Mouse (Mus musculus) WW6 (cell line): ENCODE results near the gene Tceal8.
"Not testable (repeated sequence)": the region's sequence is repeated elsewhere in the genome, so short reads cannot be mapped to it uniquely, and the experiment has no call there.

Experiments used
- DNase-seq: peaks from one replicate; pipeline ENCODE4 v3.0.0-alpha.2; 2013; ENCODE audit warnings: low read depth, low spot score

Tceal8 gene

DNA sequence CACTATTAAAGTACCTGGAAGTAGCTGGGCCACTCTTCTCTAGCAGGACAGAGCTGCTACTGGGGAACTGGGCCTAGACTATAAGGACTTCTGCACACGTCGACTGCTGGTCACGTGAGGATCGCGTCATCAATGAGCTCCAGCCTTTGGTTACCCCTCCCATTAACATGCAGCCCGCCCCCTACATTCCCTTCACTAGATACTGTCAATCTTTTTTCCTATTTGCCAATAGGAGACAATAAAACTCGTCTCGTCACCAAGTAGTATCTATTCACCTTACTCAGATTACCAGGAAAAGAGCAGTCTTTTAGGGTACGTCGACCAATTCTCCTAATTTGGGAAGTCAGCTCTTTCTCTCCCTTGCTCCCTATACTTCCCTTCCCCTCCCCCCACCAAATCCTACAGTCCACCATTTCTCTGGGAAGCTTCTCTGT is at the start of gene Tceal8:
Tceal8 (minus strand) TSS at position 225 of the 434 bp plus-strand sequence.
- DNase-seq, result peak; percentile 75

DNA sequence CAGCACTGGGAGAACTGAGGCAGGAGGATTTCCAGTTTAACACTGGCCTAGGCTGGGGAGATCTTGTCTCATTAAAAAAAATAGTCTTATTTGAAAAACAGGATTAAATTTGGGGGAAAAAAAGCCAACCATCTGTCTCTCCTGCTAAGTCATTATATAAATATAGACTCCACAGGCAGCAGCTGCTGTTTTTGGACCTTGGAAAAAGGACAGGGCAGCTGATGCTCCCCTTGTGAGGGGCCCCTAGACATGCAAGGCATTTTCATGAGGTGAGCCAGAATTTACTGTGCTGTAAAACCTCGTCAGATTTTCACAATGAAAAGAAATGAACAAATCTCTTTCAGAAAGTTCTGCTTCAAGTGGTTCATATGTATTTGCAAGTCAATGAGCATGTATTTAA is 44.2 kb upstream of the Tceal8 start:
- no peak for DNase-seq

DNA sequence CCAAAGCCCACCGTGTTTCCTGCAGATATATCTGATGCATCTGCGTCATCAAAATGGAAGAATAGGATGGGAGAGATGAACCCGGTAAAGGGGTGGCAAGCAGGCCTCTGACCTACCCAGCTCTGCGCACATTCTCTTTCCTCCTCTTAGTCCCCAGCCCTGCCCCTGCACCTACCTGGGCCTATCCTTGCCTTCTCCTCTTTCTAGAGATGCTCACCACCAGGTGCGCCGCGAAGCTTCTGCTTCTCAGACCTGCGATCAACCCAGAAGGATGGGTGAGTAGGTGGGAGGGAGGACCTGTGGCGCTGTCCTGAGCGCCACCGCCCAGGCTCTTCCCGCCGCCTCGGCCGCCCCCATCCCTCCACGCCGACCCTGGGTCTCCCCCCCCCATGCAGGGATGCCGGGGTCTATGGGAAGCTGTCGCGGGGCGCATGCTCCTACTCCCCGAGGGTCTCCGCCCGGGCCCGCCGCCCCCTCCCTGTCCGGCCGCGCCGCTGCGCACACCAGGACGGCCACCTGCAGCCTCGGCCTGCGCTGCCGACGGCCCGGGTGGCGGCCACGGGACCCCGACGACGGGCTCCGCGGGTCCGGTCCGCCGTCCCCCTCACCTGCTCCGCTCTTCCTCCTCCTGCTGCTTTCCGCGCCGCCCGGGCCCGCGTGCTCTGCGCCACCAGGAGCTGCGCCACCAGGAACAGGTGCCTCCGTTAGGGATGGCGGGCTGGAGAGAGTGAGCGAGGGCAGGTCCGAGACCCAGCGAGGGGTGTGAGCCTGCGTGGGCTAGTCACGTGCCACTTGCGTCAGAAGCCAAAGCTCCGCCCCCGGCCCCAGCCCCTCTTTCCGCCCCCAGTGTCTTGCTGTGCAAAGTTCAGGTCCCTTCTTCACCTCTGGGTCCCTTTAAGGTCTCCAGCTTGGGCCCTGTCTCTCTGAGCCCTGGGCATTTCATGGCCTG is 42.9 kb upstream of the Tceal8 start, which contains the start of the genes Tceal7 and Bex1:
Tceal7 (plus strand) TSS at position 51 of the 949 bp plus-strand sequence.
Bex1 (minus strand) TSS at position 785 of the 949 bp plus-strand sequence.
- not testable (repeated sequence) for DNase-seq

GRCm38 (mm10) chrX:136213396-136213795 is 41.3 kb upstream of the Tceal8 start:
- DNase-seq, result no peak

DNA sequence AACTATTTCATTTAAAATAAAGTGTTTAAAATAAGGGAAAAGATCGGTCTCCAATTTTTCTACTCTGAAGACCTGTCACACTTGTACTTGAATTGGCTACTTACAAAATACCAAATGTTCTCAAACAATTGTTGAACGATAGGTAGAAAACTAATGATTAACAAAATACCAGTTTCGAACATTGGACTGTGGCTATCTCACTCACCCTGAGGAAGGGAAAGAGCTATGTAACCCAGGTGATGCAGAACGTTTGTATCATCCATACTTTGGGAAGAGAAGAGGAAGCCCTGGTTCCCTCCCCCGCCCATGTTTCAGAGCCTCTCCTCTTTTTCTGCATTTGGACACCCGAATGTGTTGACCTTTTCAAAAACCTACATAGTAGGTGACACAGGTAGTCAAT is 32.3 kb upstream of the Tceal8 start:
- no peak for DNase-seq

GRCm38 (mm10) chrX:136203664-136204066 is 31.5 kb upstream of the Tceal8 start, which contains the start of gene Tceal5:
Gene Tceal5, minus strand, starts transcription at chrX:136203876.
- no peak for DNase-seq

DNA sequence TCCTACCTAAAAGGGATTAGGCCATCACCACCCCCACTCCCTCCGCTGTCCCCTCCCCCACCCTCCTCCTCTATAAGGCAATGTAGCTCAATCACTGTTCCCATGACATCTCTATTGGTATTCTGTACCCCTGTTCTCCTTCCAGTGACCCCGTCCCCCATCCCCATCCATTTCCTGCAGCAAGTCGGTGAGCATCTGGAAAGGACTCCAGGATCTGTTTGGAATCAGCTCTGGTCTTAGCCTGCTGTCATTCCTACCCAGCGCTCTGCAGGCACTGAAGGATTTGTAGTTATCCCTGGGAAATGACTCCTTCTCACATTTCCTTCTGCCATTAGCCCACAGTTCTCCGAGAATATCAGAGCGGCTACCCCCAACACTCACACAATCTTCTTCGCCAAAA is 31.1 kb upstream of the Tceal8 start:
- DNase-seq, result no peak

DNA sequence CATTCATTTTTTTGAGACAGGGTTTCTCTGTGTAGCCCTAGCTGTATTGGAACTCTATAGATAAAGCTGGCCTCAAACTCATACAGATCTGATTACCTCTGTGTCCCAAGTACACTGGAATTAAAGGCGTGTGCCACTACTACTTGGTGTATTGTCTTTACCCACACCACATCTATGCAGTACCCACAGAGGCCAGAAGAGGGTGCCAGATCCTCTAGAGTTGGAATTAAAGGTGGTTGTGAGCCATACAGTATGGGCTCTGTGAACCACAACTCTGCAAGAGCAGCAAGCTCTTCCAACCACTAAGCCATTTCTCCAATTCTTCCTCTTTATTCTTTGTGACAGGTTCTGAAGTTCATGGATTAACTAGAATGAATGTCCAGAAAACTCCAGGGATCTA is 24.7 kb upstream of the Tceal8 start:
- no peak for DNase-seq

DNA sequence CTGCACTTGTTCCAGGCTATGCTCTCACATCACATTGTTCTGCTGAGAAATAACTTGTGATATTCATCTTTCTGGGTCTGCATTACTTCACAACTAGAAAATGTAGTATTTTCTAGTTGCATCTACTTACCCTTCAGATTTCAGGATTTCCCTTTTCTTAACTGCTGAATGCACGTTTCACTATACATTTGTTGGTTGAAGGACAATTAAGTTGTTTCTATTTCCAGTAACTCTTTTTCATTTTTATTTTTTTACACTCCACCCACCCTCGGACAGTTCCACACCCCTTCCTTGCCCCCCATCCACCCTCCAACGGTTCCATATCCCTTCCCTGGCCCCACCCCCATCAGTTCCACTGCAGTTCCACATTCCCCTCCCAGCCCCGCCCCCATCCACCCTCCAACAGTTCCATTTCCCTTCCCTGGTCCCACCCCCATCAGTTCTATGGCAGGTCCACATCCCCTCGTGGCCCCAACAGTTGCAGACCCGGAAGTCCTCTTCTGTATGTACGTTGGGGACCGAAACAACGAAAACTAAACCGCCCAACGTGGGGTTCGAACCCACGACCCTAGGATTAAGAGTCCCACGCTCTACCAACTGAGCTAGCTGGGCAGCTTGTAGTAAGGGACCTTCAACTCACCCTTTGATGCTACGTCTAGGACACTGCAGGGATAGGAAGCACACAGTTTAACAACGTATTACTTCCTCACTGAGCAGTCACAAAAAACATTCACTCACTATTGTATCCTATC is 23.2 kb upstream of the Tceal8 start:
- no peak for DNase-seq

- no peak for DNase-seq
These were observed 11.0 kb upstream of the Tceal8 start for GRCm38 (mm10) chrX:136183107-136183506.

DNA sequence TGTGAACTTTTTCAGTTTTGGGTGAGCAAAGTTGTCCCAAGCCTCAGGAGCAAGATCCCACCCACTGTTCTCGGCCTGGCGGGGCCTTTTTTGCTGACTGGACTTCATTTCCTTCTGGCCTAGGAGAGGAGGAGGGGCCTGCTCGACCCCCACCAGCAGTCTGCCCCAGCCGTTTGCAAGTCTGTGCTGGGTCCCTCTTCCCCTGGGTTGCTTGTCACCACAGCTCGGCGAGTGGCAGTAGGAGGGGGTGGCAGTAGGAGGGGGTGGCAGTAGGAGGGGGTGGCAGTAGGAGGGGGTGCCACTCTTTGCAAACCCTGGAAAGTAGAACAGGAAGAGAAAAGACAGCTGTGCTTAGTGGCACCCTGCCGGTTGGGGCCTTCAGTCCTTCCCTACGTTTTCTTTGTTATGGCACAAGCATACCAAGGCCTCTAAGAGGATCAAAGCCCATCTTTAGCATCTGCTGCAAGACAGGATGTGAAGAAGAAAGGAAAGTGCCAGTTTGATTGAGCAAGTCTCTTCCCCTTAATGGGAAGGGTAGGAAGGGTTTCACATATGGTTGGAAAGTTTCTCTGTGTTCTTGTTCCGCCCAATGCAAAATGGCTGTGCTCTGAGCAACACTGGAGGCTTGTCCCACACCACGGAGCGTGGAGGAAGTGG is 8.9 kb upstream of the Tceal8 start:
- DNase-seq, result no peak

- no peak for DNase-seq
These were observed 644 bp upstream of the Tceal8 start for GRCm38 (mm10) chrX:136172786-136173185.

DNA sequence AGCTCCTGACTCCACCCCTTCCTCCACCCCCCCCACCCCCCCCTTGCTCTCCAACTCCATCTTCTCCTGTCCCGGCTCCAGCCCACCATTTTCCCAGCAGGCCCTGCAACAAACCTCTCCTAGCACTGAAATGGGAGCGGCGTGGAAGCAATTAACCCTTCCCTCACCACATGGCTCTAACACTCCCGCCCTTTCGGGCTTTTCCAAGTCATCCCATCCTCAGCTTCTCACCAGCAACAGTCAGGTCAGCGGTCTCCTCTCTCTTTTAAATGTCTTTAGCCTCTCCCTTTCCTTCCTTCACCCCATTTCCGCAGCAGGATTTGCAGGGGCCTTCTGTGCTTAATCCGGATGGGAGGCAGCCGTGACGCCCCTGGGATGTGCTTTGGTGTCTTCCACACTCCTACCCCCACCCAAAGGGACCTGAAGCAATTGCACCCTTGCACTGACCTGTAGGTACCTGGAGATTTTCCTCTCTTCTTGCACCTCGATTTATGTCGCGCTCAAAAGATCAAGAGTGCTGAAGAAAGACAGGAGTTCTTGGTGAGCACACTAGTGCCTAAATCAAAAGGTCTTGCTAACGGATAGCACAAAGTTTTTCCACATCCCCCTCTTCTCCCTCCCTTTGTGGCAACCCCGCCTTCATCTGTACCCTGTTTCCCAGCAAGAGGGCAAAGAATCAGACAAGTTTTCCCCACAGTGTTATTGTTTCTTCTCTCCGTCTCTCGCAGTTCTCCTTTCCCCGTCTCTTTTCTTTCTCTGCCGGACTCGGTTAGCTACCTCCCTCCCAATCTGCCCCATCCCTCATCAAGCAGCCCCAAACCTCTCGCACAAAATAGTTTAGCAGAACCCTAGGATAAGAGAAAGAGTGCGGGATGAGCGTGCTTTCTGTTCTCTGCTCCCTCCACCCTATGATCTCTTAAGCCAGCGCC is 689 bp downstream of the Tceal8 start:
- no peak for DNase-seq

GRCm38 (mm10) chrX:136170625-136171024 is 1.5 kb downstream of the Tceal8 start:
- no peak for DNase-seq

DNA sequence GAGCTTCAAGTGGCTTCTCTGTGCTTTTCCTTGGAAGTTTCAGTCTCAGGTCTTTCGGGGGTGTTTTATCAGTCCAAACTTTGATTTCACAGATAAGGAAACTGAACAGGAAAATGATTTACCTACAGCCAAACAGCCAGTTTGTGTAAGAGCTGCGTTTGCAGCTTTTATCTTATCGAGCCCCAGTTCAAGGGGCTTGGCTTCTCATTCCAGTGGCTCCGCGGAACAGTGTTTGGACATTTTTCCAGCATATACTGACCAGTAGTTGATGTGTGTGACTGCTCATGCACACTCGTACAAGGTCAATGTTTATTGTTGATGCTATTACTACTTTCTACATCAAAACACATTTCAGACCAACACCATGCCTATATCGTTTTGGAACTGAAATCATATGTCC is 27.9 kb downstream of the Tceal8 start:
- no peak for DNase-seq

DNA sequence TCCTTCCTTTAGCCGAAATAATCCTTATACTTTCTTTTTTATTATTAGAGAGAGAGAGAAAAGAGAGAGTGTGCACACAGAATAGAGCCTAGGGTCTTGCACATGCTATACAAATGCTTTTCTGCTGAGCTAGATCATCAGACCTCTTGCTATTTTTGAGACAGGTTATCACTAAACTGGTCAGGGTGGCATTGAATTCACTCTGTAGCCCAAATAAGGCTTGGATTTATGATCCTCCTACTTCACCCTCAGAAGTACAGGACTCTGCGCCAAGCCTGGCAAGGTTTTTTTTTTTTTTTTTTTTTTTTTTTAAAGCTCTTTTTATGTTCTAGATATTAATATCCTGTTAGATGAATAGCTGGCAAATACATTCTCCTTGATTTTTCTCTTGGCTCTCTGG is 28.4 kb downstream of the Tceal8 start:
- DNase-seq, result no peak

DNA sequence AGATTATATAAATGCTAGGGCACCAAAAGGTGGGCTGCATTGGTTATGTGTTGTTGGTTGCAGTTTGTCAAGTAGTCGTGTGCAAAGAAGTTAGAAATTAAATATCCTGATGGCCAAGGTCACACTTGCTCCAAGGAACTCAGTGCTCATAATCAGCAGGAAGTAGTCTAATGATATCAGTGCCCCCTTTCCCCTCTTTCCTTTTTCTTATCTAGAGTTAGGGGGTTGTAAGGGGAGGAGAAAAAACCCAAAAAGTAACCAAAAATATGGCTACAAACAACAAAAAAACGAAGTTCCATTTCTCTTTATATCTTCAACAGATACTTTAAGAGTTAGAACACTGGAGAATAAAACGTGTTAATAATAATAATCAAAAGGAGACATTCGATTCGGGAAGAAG is 30.8 kb downstream of the Tceal8 start:
- DNase-seq, result no peak

GRCm38 (mm10) chrX:136139640-136140004 is 32.5 kb downstream of the Tceal8 start:
- DNase-seq, result not testable (repeated sequence)

DNA sequence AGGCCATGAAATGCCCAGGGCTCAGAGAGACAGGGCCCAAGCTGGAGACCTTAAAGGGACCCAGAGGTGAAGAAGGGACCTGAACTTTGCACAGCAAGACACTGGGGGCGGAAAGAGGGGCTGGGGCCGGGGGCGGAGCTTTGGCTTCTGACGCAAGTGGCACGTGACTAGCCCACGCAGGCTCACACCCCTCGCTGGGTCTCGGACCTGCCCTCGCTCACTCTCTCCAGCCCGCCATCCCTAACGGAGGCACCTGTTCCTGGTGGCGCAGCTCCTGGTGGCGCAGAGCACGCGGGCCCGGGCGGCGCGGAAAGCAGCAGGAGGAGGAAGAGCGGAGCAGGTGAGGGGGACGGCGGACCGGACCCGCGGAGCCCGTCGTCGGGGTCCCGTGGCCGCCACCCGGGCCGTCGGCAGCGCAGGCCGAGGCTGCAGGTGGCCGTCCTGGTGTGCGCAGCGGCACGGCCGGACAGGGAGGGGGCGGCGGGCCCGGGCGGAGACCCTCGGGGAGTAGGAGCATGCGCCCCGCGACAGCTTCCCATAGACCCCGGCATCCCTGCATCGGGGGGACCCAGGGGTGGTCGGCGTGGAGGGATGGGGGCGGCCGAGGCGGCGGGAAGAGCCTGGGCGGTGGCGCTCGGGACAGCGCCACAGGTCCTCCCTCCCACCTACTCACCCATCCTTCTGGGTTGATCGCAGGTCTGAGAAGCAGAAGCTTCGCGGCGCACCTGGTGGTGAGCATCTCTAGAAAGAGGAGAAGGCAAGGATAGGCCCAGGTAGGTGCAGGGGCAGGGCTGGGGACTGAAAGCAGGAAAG is 33.1 kb downstream of the Tceal8 start, which contains the start of gene Bex4:
Bex4 (plus strand) TSS at position 170 of the 813 bp plus-strand sequence.
- not testable (repeated sequence) for DNase-seq

DNA sequence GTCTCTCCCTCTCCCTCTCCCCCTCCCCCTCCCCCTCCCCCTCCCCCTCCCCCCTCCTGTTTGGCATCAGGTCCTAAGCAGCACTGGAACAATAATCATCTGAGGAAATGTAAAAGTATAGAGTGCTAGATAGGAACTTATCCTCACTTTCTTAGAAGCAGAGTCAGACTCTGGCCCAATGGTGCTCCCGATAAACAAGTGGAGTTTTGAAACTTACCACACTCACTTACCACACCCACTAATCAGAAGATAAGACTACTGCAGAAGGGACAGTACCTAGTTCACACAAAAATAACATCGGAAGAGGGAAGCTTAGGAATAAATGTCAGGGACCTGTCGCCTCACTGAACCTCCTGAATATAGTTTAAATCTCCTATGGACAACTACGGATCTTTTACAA is 36.6 kb downstream of the Tceal8 start:
- DNase-seq, result no peak
